24 mouse cellular contexts compared by ENCODE assay signal in the genomic region with DNA sequence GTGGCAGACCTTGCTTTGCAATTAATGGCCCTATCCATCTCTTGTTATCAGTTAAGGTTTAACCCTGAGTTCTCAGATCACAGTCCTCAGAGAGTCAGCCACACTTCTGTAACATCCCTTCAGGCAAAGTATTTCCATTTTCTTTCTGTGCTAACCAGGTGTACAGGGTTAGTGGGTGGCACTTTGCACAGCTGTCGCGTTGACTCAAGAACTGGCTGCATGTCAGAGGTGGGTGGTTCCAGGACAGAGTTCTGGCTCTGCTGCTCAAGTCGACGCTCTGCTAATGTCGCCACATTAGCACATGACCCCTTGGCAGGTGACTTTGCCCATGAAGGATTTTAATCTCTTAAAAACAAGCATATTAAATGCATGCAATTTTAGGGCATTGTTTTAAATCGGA. TPM values are rescaled to one million over a fixed set of nuclear protein-coding genes. Genes with fewer than 3 reads are reported as not detected.
A peak's percentile ranks its signal among the peaks of the same experiment; 100 is the strongest.
DNase-seq lines count a peak whose midpoint lies in the region; ATAC-seq and TF ChIP-seq lines count a peak whose summit lies in the region.
"Had no signal": no experiment of that assay in that cellular context is flagged by ENCODE, and none has a peak within 500 bp of the region (broad histone marks: within the 10 kb centered on the region; RNA-seq: fewer than 3 reads in every experiment).

No protein-coding gene starts in this region.

- 0 out of 2 replicates have a peak overlapping the region, but pooled peaks have one; percentile 9 for H3K27ac ChIP-seq in lung, postnatal 0 days (ENCODE audit: low read length)
- H3K27ac ChIP-seq: embryonic facial prominence, embryonic 10.5 days; heart, adult 2 months; hindbrain, embryonic 13.5 days; layer of hippocampus, adult 2 months; limb, embryonic 12.5 days; midbrain, embryonic 13.5 days; stomach, postnatal 0 days had no signal

- no peak overlapping the region for H3K4me2 ChIP-seq in lung, postnatal 0 days (replicated peaks; ENCODE audit: low read depth, low read length)
- H3K4me2 ChIP-seq: hindbrain, embryonic 13.5 days; limb, embryonic 12.5 days; liver, embryonic 11.5 days; midbrain, embryonic 13.5 days had no signal

- no peaks in the 10 kb centered on the region for H3K36me3 ChIP-seq in lung, postnatal 0 days (ENCODE audit: insufficient read depth, low read length)
- H3K36me3 ChIP-seq: embryonic facial prominence, embryonic 10.5 days; hindbrain, embryonic 13.5 days; limb, embryonic 12.5 days; midbrain, embryonic 13.5 days had no signal

- intact Hi-C loops in heart, postnatal 25 days (cut with DNase I): no loop called here

- no peak overlapping the region for H3K9ac ChIP-seq in lung, postnatal 0 days (replicated peaks; ENCODE audit: low read depth)
- H3K9ac ChIP-seq: hindbrain, embryonic 13.5 days; limb, embryonic 12.5 days; liver, postnatal 0 days; midbrain, embryonic 13.5 days had no signal

- 47% methylated on average over 6 of the region's 6 CpGs for WGBS in lung, adult 2 months
- 39% methylated on average over 6 of the region's 6 CpGs for WGBS in lung, postnatal 0 days

- H3K4me3 ChIP-seq in lung, adult 2 months (replicated peaks; ENCODE audit: extremely low read depth, low read depth, low read length): no peak overlapping the region
- H3K4me3 ChIP-seq in lung, postnatal 0 days (ENCODE audit: low read depth, low read length): no peak overlapping the region
- H3K4me3 ChIP-seq: embryonic facial prominence, embryonic 10.5 days; heart, adult 2 months; hindbrain, embryonic 13.5 days; layer of hippocampus, adult 2 months; limb, embryonic 12.5 days; megakaryocyte, embryonic 14.5 days; midbrain, embryonic 13.5 days had no signal

- no peak for TF ChIP-seq EP300 in lung, postnatal 0 days (IDR thresholded peaks at IDR 0.05)

- peak; percentile 64 for ATAC-seq in lung, postnatal 0 days
- ATAC-seq: liver, postnatal 0 days; midbrain, embryonic 13.5 days had no signal

- no peak for TF ChIP-seq POLR2A in lung, adult 2 months (IDR thresholded peaks at IDR 0.05; ENCODE audit: borderline replicate concordance, extremely low read depth, low read depth, low read length)

- H3K27me3 ChIP-seq in lung, postnatal 0 days (replicated peaks; ENCODE audit: insufficient read depth, low read length): no peaks in the 10 kb centered on the region

- no peaks in the 10 kb centered on the region for H3K4me1 ChIP-seq in lung, adult 2 months (ENCODE audit: control insufficient read depth, insufficient read depth, low read length)
- H3K4me1 ChIP-seq in lung, postnatal 0 days (ENCODE audit: insufficient read depth, low read depth, low read length): no peaks in the 10 kb centered on the region

- no peaks in the 10 kb centered on the region for H3K9me3 ChIP-seq in lung, postnatal 0 days (ENCODE audit: low read length)
- H3K9me3 ChIP-seq: embryonic facial prominence, embryonic 10.5 days; hindbrain, embryonic 13.5 days; limb, embryonic 12.5 days; megakaryocyte, embryonic 14.5 days; midbrain, embryonic 13.5 days had no signal

- DNase-seq in adrenal gland, postnatal 14 days: peak; percentile 27
- DNase-seq in adrenal gland, postnatal 4 days (ENCODE audit: low spot score in 2 of 2): no peak
- peak; percentile 57 to 75 for DNase-seq in lung, adult 18-20 months
- no peak for DNase-seq in lung, adult 2 months
- DNase-seq in lung, postnatal 0 days (ENCODE audit: low spot score): peak; percentile 59
- DNase-seq in Muller cell, postnatal 12 days (ENCODE audit: inconsistent ontology term): no peak
- no peak for DNase-seq in heart, postnatal 25 days (ENCODE audit: low spot score)
- DNase-seq: cerebellum, adult 9-10 months; gastrocnemius, postnatal 25 days; heart, adult 2 months; heart, postnatal 36 days; kidney, postnatal 10 days; liver, postnatal 0 days; right cerebral cortex, postnatal 14 days; thymus, adult 2 months; thymus, postnatal 4 days had no signal

- TF ChIP-seq CTCF in lung, adult 2 months (IDR thresholded peaks at IDR 0.05; ENCODE audit: insufficient read depth, low read length): no peak
- TF ChIP-seq CTCF in lung, postnatal 0 days (IDR thresholded peaks at IDR 0.05): no peak

RNA-seq across cellular contexts. Expression of a gene that starts 39.9 kb away (rescaled TPM):
- total RNA-seq in adrenal gland, postnatal 14 days (2021): 12.5 and 16.2 TPM in 2 replicates
- 10 to 100 TPM; 25.6 to 29.2 TPM for total RNA-seq in adrenal gland, postnatal 4 days (2021)
- polyA plus RNA-seq in lung, adult 2 months (2012; rRNA removed): 30.3 and 37.8 TPM in 2 replicates
- polyA plus RNA-seq in lung, postnatal 0 days (2015; fragmentation: Nextera tagmentation; extraction: Ambion mirVana): 122 and 126 TPM in 2 replicates
- 1 to 10 TPM; 6.5 to 7.8 TPM for total RNA-seq in heart, postnatal 25 days (2021)

Comparison
In these comparisons a context has a peak if more than half of its experiments do, and no peak if none do; other contexts are left out.
1. DNase-seq: peak in adrenal gland, postnatal 14 days (single experiment), lung, adult 18-20 months (2 of 2) and lung, postnatal 0 days (single experiment); none in adrenal gland, postnatal 4 days (0 of 2), lung, adult 2 months (single experiment), Muller cell, postnatal 12 days (single experiment) and heart, postnatal 25 days (single experiment).